Mouse (Mus musculus): Measurements from ENCODE around the gene Tsnaxip1. TPM values are rescaled to one million over a fixed set of nuclear protein-coding genes. Genes with fewer than 3 reads are reported as not detected.

Tsnaxip1 gene
- polyA plus RNA-seq, 1 experiment = 0.25 TPM

DNA sequence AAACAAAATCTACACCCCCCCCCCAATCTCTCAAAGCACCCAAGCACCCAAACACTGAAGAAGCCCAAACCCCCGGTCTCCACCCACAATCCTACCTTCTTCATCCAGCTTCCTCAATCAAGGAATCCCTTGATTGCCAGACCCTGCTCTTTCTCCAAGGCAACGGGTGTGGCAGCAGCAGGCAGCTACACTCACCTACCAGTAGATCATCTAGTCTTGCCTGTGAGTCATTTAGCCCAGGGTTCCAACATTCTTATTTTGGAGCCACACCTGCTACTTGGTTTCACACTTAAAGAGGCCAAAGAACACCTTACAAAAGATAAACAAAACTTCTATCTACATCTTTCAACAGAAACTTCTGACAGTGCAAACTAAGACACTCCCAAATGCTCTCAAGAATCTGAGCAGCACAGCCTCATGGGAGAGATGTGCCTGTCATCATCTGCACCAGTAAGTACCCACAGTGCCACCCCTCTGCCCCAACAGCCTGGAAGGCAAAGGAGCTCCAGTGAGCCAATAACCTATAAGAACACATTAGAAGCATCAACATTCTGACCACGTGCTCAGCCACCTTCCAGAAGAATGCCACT, 33.4 kb upstream of the Tsnaxip1 start:
- WGBS = 54% methylated on average over 3 of the region's 3 CpGs
- H3K27me3 ChIP-seq (ENCODE audit: control insufficient read depth, insufficient read depth, low read length) = no peaks in the 10 kb centered on the region
- H3K4me1 ChIP-seq (ENCODE audit: control insufficient read depth, insufficient read depth, low read length) = peaks cover 21% of the 10 kb centered on the region

DNA sequence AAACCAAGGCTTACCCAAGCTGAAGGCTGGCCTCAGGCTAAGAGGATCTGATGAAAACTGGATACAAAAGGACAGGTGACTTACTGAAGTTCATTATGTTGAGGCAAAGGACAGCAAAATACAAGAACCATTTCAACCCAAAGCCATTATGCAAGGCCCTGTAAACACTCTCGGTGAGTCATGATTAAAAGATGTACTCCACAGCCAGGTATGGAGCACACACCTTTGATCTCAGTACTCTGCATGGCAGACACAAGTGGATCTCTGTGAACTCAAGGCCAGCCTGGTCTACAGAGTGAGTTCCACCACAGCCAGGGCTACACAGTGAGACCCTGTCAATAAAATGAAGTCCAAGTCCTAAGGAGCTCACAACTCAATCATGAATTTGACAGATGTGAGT, 31.7 kb upstream of the Tsnaxip1 start:
- no peaks in the 10 kb centered on the region for H3K27me3 ChIP-seq (ENCODE audit: control insufficient read depth, insufficient read depth, low read length)
- 90% methylated on average over 1 of the region's 1 CpGs for WGBS
- no peak overlapping the region for H3K4me3 ChIP-seq (replicated peaks; ENCODE audit: insufficient read depth, low read depth, low read length)
- H3K27ac ChIP-seq (ENCODE audit: insufficient read depth, low read length) = no peak overlapping the region
- peaks cover 20% of the 10 kb centered on the region for H3K4me1 ChIP-seq (ENCODE audit: control insufficient read depth, insufficient read depth, low read length)
- DNase-seq = no peak
- TF ChIP-seq POLR2A (IDR thresholded peaks at IDR 0.05; ENCODE audit: borderline replicate concordance, insufficient read depth, low read length) = no peak
- no peak for TF ChIP-seq CTCF (IDR thresholded peaks at IDR 0.05; ENCODE audit: borderline replicate concordance, insufficient read depth, low read depth, low read length)

More for the DNA sequence above, 33.4 kb upstream of the Tsnaxip1 start:
- Histone ChIP-seq H3K27ac (ENCODE audit: insufficient read depth, low read length) (no peak overlapping the region), H3K4me3 (replicated peaks; ENCODE audit: insufficient read depth, low read depth, low read length) (no peak overlapping the region)
- TF ChIP-seq POLR2A (IDR thresholded peaks at IDR 0.05; ENCODE audit: borderline replicate concordance, insufficient read depth, low read length) = no peak
- no peak for TF ChIP-seq CTCF (IDR thresholded peaks at IDR 0.05; ENCODE audit: borderline replicate concordance, insufficient read depth, low read depth, low read length)
- DNase-seq = peak in 1 of 2 experiments; percentile 29

DNA sequence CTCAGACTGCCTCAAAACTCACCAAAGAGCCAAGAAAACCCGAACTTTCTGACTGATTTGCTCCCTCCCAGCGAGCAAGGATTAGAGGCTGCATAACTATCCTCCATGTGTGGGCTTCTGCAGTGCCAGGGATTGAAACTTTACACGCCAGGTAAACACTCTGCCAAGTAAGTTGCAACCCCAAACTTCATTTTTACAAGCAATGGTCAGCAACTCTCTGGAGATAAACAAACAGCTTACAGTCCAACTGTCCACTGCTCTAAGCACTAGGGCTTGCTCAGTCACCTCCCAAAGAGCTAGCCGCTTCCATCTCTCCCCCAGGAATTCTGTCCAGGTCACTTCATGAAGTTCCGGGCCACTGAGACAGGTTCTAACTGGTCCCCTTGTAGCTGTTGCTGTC, 29.1 kb upstream of the Tsnaxip1 start:
- TF ChIP-seq POLR2A (IDR thresholded peaks at IDR 0.05; ENCODE audit: borderline replicate concordance, insufficient read depth, low read length) = no peak
- no peak for TF ChIP-seq CTCF (IDR thresholded peaks at IDR 0.05; ENCODE audit: borderline replicate concordance, insufficient read depth, low read depth, low read length)
- WGBS = 75% methylated on average over 5 of the region's 5 CpGs
- H3K27me3 ChIP-seq (ENCODE audit: control insufficient read depth, insufficient read depth, low read length) = no peaks in the 10 kb centered on the region

DNA sequence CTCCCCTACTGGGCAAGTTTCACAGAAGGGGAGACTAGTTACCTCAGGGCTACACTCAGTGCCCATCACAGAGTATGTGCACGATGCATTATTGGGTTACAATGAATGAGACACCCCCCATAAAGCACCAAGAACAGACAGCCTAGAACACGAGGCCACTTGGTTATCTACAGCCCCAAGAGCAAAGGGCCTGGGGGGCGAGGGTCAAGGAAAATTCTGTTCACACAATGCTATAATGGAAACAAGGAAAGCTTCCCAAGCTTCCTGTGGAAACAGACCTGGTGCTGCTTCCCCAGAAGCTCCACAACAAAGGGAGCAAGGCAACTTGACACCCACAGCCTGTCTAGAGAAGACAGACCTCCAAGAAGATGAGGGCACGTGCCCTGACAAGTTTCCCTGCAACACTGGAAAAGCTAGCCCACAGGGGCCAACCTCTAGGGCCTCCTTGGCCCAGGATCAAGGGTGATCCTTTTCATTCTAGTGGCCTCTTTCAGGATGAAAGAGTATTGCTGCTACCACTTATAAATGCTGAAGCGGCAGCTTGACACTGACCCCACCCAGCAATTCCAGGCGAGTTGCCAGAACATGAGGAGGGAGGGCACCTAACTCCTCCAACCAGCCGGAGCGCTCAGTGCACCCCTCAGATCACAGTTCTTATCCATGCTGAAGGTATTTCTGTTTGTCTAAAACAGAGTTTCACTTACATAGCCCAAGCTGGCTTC, 28.3 kb upstream of the Tsnaxip1 start:
- peak; percentile 62 to 68 for DNase-seq
- Histone ChIP-seq H3K27me3 (ENCODE audit: control insufficient read depth, insufficient read depth, low read length) (no peaks in the 10 kb centered on the region), H3K4me3 (replicated peaks; ENCODE audit: insufficient read depth, low read depth, low read length) (no peak overlapping the region), H3K4me1 (ENCODE audit: control insufficient read depth, insufficient read depth, low read length) (peaks cover 6% of the 10 kb centered on the region), H3K27ac (ENCODE audit: insufficient read depth, low read length) (no peak overlapping the region)
- WGBS = 36% methylated on average over 8 of the region's 8 CpGs
- TF ChIP-seq CTCF (IDR thresholded peaks at IDR 0.05; ENCODE audit: borderline replicate concordance, insufficient read depth, low read depth, low read length) (no peak), POLR2A (IDR thresholded peaks at IDR 0.05; ENCODE audit: borderline replicate concordance, insufficient read depth, low read length) (no peak)

More for the DNA sequence above, 29.1 kb upstream of the Tsnaxip1 start:
- no peak overlapping the region for H3K4me3 ChIP-seq (replicated peaks; ENCODE audit: insufficient read depth, low read depth, low read length)
- no peak overlapping the region for H3K27ac ChIP-seq (ENCODE audit: insufficient read depth, low read length)
- DNase-seq = no peak
- H3K4me1 ChIP-seq (ENCODE audit: control insufficient read depth, insufficient read depth, low read length) = peaks cover 15% of the 10 kb centered on the region

DNA sequence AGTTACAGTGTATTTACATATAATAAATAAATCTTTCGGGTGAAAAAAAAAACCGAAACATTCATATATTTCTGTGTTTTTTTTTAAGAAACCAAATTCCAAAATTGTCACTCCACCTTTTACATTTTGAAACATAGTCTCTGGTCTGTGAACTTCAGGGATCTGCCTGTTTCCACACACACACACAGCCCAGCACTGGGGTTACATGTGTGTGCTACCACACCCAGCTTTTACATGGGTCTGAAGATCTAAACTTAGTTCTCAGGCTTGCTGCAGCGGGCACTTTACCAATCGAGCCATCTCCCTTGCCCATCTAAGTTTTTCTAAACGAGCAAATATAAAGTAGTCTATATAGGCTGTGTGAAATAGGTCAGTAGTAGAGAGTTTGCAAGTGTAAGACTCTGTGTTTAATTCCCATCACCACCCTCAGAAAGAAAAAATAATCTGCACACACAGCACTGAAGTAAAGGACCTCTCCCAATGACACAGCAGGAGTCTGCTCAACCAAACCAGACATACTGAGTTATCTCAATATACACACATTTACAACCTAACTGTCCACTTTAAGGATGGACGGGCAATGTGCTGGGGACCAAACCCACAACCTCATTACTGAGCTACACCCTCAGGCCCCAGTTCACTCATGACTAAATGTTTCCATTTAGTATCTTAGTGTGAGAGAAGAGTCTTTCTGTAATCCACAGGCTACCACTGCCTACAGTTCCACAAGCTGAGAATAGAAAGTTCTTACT, 26.2 kb upstream of the Tsnaxip1 start:
- no peak overlapping the region for H3K27ac ChIP-seq (ENCODE audit: insufficient read depth, low read length)

DNA sequence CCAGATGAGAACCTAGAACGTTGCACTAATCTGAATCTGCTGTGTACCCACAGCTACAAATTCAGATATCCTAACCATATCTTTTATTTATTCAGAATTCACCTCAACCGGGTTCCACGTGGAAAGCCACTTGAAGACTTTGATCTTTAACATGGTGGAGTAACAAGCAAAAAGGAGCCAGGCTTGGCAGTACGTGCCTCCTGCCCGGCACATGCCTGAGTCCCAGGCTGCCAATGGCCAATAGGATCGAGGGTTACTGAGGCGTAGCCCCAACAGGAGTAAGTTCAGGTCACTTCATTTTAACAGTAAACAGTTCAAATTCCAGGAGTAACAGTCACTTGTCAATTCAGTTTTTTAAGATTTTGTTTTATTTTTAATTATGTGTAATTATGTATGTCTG, 22.7 kb upstream of the Tsnaxip1 start:
- H3K4me1 ChIP-seq (ENCODE audit: control insufficient read depth, insufficient read depth, low read length) = peaks cover 5% of the 10 kb centered on the region; the same call in 1 of the 2 replicates
- no peaks in the 10 kb centered on the region for H3K27me3 ChIP-seq (ENCODE audit: control insufficient read depth, insufficient read depth, low read length)
- TF ChIP-seq POLR2A (IDR thresholded peaks at IDR 0.05; ENCODE audit: borderline replicate concordance, insufficient read depth, low read length) = no peak
- TF ChIP-seq CTCF (IDR thresholded peaks at IDR 0.05; ENCODE audit: borderline replicate concordance, insufficient read depth, low read depth, low read length) = no peak
- H3K27ac ChIP-seq (ENCODE audit: insufficient read depth, low read length) = no peak overlapping the region
- no peak for DNase-seq
- H3K4me3 ChIP-seq (replicated peaks; ENCODE audit: insufficient read depth, low read depth, low read length) = no peak overlapping the region
- WGBS = 85% methylated on average over 7 of the region's 7 CpGs

More for the DNA sequence above, 26.2 kb upstream of the Tsnaxip1 start:
- WGBS = 88% methylated on average over 6 of the region's 6 CpGs
- H3K27me3 ChIP-seq (ENCODE audit: control insufficient read depth, insufficient read depth, low read length) = no peaks in the 10 kb centered on the region
- TF ChIP-seq POLR2A (IDR thresholded peaks at IDR 0.05; ENCODE audit: borderline replicate concordance, insufficient read depth, low read length) (no peak), CTCF (IDR thresholded peaks at IDR 0.05; ENCODE audit: borderline replicate concordance, insufficient read depth, low read depth, low read length) (no peak)
- 0 out of 2 replicates have a peak, but pooled peaks cover 4% of the 10 kb centered on the region for H3K4me1 ChIP-seq (ENCODE audit: control insufficient read depth, insufficient read depth, low read length)
- no peak for DNase-seq
- no peak overlapping the region for H3K4me3 ChIP-seq (replicated peaks; ENCODE audit: insufficient read depth, low read depth, low read length)

DNA sequence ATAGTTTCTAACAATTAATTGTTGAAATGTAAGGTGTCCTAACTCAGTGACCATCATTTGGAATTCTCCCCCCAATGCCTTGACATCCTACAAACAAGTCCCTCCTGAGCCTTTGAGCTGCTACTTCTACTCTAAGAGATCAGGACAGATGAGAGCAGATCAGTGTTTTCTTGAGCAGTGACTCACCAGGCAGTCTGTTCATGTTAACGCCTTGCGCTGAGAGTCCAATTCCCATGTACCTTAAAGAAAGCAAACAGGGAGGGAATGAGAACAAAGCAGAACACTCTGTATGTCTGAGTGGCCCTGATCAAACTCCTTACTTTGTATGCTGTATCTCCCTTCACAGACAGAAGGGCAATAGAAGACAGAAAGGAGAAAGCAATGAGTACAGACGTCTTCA, 22.2 kb upstream of the Tsnaxip1 start:
- H3K27ac ChIP-seq (ENCODE audit: insufficient read depth, low read length) = no peak overlapping the region
- no peak for DNase-seq
- WGBS = 75% methylated on average over 3 of the region's 3 CpGs
- no peak overlapping the region for H3K4me3 ChIP-seq (replicated peaks; ENCODE audit: insufficient read depth, low read depth, low read length)
- TF ChIP-seq POLR2A (IDR thresholded peaks at IDR 0.05; ENCODE audit: borderline replicate concordance, insufficient read depth, low read length) (no peak), CTCF (IDR thresholded peaks at IDR 0.05; ENCODE audit: borderline replicate concordance, insufficient read depth, low read depth, low read length) (no peak)
- no peaks in the 10 kb centered on the region for H3K27me3 ChIP-seq (ENCODE audit: control insufficient read depth, insufficient read depth, low read length)
- H3K4me1 ChIP-seq (ENCODE audit: control insufficient read depth, insufficient read depth, low read length) = peaks cover 5% of the 10 kb centered on the region; the same call in 1 of the 2 replicates

Measured in cerebellum, adult 2 months (tissue).